Mouse (Mus musculus) thymus, adult 2 months (tissue): ENCODE measurements around the gene Ccdc88c.

Source experiments
- CTCF ChIP-seq: fragments of 200-500 bp; IDR thresholded peaks from 2 replicates; pipeline ENCODE4 v1.5.1; 2012; ENCODE audit warnings: mild to moderate bottlenecking, control low read depth, low read length, moderate library complexity, borderline replicate concordance; ENCODE audit not compliant: control insufficient read depth, poor library complexity, insufficient read depth; ENCODE audit errors: extremely low read depth
- POLR2A ChIP-seq: fragments of 200-500 bp; IDR thresholded peaks from 2 replicates; pipeline ENCODE4 v1.6.1; 2012; ENCODE audit warnings: mild to moderate bottlenecking, low read length, control low read depth, moderate library complexity; ENCODE audit not compliant: control insufficient read depth, poor library complexity, insufficient read depth; ENCODE audit errors: extremely low read depth

DNA sequence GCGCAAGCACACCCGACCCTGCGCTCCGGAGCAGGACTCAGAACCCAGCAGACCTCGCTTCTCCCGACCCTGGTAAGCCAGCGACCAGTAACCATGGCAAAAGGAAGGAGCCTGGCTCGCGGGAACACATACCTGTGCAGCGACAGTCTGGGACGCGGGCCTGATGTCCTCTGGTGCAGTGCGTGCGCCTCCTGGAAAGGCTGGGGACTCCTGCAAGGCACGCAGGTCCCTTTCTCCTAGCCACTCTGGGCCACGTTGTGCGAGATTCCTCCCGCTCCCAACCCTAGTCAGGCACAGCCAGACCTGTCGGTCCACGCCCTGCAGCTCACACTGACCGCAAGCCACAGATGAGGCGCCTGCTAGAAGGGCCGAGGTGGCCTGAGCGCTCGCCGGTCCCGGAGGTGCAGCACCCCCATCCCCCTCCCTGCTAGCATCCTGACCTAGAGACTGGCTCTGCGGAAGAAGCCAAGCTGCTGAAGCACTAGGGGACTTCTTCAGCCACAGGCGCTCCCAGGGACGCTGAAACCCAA is 129.7 kb downstream of the Ccdc88c start:
- TF ChIP-seq POLR2A (no peak), CTCF (no peak)
